Mouse (Mus musculus): ENCODE results near the gene Nme1. TPM values are rescaled to one million over a fixed set of nuclear protein-coding genes. Genes with fewer than 3 reads are reported as not detected.
"Not testable (repeated sequence)": the region's sequence is repeated elsewhere in the genome, so short reads cannot be mapped to it uniquely, and the experiment has no call there.

The Nme1 gene
- total RNA-seq, 2 experiments from 2014 or later = 18.2 to 20.6 TPM

- DNase-seq = no peak
- intact Hi-C loops (cut with DNase I; ENCODE audit: low total_unique reads) = loop anchor here (10.0 kb wide), 1 partner anchor 115 kb away; no protein-coding TSS in a partner anchor
These were observed 1.5 kb upstream of the Nme1 start for GRCm38 (mm10) chr11:93969799-93970198.

- intact Hi-C loops (cut with DNase I; ENCODE audit: low total_unique reads) = no loop called here
These were observed 850 bp upstream of the Nme1 start for GRCm38 (mm10) chr11:93969171-93969570.

GRCm38 (mm10) chr11:93968848-93969128 lies 467 bp upstream of the Nme1 start:
- intact Hi-C loops (cut with DNase I; ENCODE audit: low total_unique reads) = no loop called here
- DNase-seq = no peak

More at GRCm38 (mm10) chr11:93969171-93969570, 850 bp upstream of the Nme1 start:
- no peak for DNase-seq

GRCm38 (mm10) chr11:93967381-93967780 lies 940 bp downstream of the Nme1 start:
- intact Hi-C loops (cut with DNase I; ENCODE audit: low total_unique reads) = no loop called here

GRCm38 (mm10) chr11:93965391-93965790 lies 2.9 kb downstream of the Nme1 start:
- intact Hi-C loops (cut with DNase I; ENCODE audit: low total_unique reads) = no loop called here
- DNase-seq = no peak

More at GRCm38 (mm10) chr11:93967381-93967780, 940 bp downstream of the Nme1 start:
- DNase-seq = no peak

GRCm38 (mm10) chr11:93963013-93963412 lies 5.3 kb downstream of the Nme1 start:
- no peak for DNase-seq
- intact Hi-C loops (cut with DNase I; ENCODE audit: low total_unique reads) = loop anchor here (5.0 kb wide), 1 partner anchor 34 kb away; the partner anchor contains the start of gene Spag9

- no peak for DNase-seq
- intact Hi-C loops (cut with DNase I; ENCODE audit: low total_unique reads) = loop anchor here (5.0 kb wide), 1 partner anchor 36 kb away; the partner anchor contains the start of gene Spag9
These were observed 6.8 kb downstream of the Nme1 start for GRCm38 (mm10) chr11:93961482-93961881.

GRCm38 (mm10) chr11:93957746-93958145 lies 10.6 kb downstream of the Nme1 start:
- no peak for DNase-seq
- intact Hi-C loops (cut with DNase I; ENCODE audit: low total_unique reads) = no loop called here

GRCm38 (mm10) chr11:93957031-93957555 lies 11.2 kb downstream of the Nme1 start:
- no peak for DNase-seq
- intact Hi-C loops (cut with DNase I; ENCODE audit: low total_unique reads) = no loop called here

GRCm38 (mm10) chr11:93956159-93956558 lies 12.2 kb downstream of the Nme1 start, which contains the start of gene Nme2:
TSS of gene Nme2 (minus strand) at chr11:93956259.
- DNase-seq = no peak
- intact Hi-C loops (cut with DNase I; ENCODE audit: low total_unique reads) = no loop called here

- intact Hi-C loops (cut with DNase I; ENCODE audit: low total_unique reads) = no loop called here
These were observed 12.8 kb downstream of the Nme1 start for GRCm38 (mm10) chr11:93955256-93956150.

GRCm38 (mm10) chr11:93954738-93955255 lies 13.5 kb downstream of the Nme1 start:
- DNase-seq = no peak
- intact Hi-C loops (cut with DNase I; ENCODE audit: low total_unique reads) = no loop called here

More at GRCm38 (mm10) chr11:93955256-93956150, 12.8 kb downstream of the Nme1 start:
- DNase-seq = peak; percentile 96

GRCm38 (mm10) chr11:93952376-93952775 lies 15.9 kb downstream of the Nme1 start:
- intact Hi-C loops (cut with DNase I; ENCODE audit: low total_unique reads) = no loop called here
- no peak for DNase-seq

GRCm38 (mm10) chr11:93950045-93950444 lies 18.3 kb downstream of the Nme1 start:
- intact Hi-C loops (cut with DNase I; ENCODE audit: low total_unique reads) = no loop called here
- DNase-seq = no peak

GRCm38 (mm10) chr11:93948887-93949567 lies 19.3 kb downstream of the Nme1 start:
- intact Hi-C loops (cut with DNase I; ENCODE audit: low total_unique reads) = no loop called here
- DNase-seq = no peak

GRCm38 (mm10) chr11:93944986-93945385 lies 23.3 kb downstream of the Nme1 start:
- DNase-seq = no peak
- intact Hi-C loops (cut with DNase I; ENCODE audit: low total_unique reads) = no loop called here

GRCm38 (mm10) chr11:93940906-93941305 lies 27.4 kb downstream of the Nme1 start:
- no peak for DNase-seq
- intact Hi-C loops (cut with DNase I; ENCODE audit: low total_unique reads) = no loop called here

- no peak for DNase-seq
- intact Hi-C loops (cut with DNase I; ENCODE audit: low total_unique reads) = no loop called here
These were observed 39.2 kb downstream of the Nme1 start for GRCm38 (mm10) chr11:93929106-93929505.

- intact Hi-C loops (cut with DNase I; ENCODE audit: low total_unique reads); DNase-seq: not testable (repeated sequence)
These were observed 53.3 kb downstream of the Nme1 start for GRCm38 (mm10) chr11:93915019-93915418.

- intact Hi-C loops (cut with DNase I; ENCODE audit: low total_unique reads) = no loop called here
- no peak for DNase-seq
These were observed 56.7 kb downstream of the Nme1 start for GRCm38 (mm10) chr11:93911603-93912002.

Measured in gastrocnemius, postnatal 14 days (tissue).